Mouse (Mus musculus) T-helper 2 cell (primary cell): ENCODE data around the gene B4galt7.
"Not testable (repeated sequence)": the region's sequence is repeated elsewhere in the genome, so short reads cannot be mapped to it uniquely, and the experiment has no call there.

Experiments used
- in situ Hi-C: fragments of 300-600 bp; cut with MboI, MseI; formaldehyde crosslinking; loops from one replicate; pipeline ENCODE4 v1.15.1; 2025; ENCODE audit warnings: high pct_unique_total_duplicates

The B4galt7 gene

GRCm38 (mm10) chr13:55599566-55600540 lies at the start of gene B4galt7:
Gene B4galt7 (plus strand): TSS chr13:55599896.
- in situ Hi-C loops: loop anchor here (5.0 kb wide), 1 partner anchor 42 kb away; no protein-coding TSS in a partner anchor

GRCm38 (mm10) chr13:55555921-55556320 lies 43.8 kb upstream of the B4galt7 start:
- in situ Hi-C loops: no loop called here

GRCm38 (mm10) chr13:55557499-55557898 lies 42.2 kb upstream of the B4galt7 start:
- in situ Hi-C loops: no loop called here

GRCm38 (mm10) chr13:55563266-55563879 lies 36.3 kb upstream of the B4galt7 start:
- in situ Hi-C loops: no loop called here

GRCm38 (mm10) chr13:55567001-55567400 lies 32.7 kb upstream of the B4galt7 start:
- in situ Hi-C loops: no loop called here

GRCm38 (mm10) chr13:55567949-55568348 lies 31.7 kb upstream of the B4galt7 start:
- in situ Hi-C loops: no loop called here

GRCm38 (mm10) chr13:55568524-55568923 lies 31.2 kb upstream of the B4galt7 start:
- in situ Hi-C loops: not testable (repeated sequence)

GRCm38 (mm10) chr13:55569726-55570285 lies 29.9 kb upstream of the B4galt7 start:
- in situ Hi-C loops: no loop called here

- in situ Hi-C loops: no loop called here
Observed at GRCm38 (mm10) chr13:55570286-55570973, 29.3 kb upstream of the B4galt7 start.

GRCm38 (mm10) chr13:55571027-55571751 lies 28.5 kb upstream of the B4galt7 start, which contains the start of gene Fam193b:
Gene Fam193b (minus strand): TSS chr13:55571120.
- in situ Hi-C loops: no loop called here

GRCm38 (mm10) chr13:55571977-55572376 lies 27.7 kb upstream of the B4galt7 start:
- in situ Hi-C loops: no loop called here

GRCm38 (mm10) chr13:55573432-55573831 lies 26.3 kb upstream of the B4galt7 start, which contains the start of gene Tmed9:
Gene Tmed9 (plus strand): TSS chr13:55573732.
- in situ Hi-C loops: no loop called here

GRCm38 (mm10) chr13:55574321-55574720 lies 25.4 kb upstream of the B4galt7 start:
- in situ Hi-C loops: no loop called here

- in situ Hi-C loops: no loop called here
Observed at GRCm38 (mm10) chr13:55575932-55576331, 23.8 kb upstream of the B4galt7 start.

- in situ Hi-C loops: not testable (repeated sequence)
Observed at GRCm38 (mm10) chr13:55576872-55577271, 22.8 kb upstream of the B4galt7 start.

- in situ Hi-C loops: no loop called here
Observed at GRCm38 (mm10) chr13:55578086-55578485, 21.6 kb upstream of the B4galt7 start.

- in situ Hi-C loops: no loop called here
Observed at GRCm38 (mm10) chr13:55591961-55592490, 7.7 kb upstream of the B4galt7 start.

GRCm38 (mm10) chr13:55592512-55593253 lies 7.0 kb upstream of the B4galt7 start:
- in situ Hi-C loops: no loop called here

- in situ Hi-C loops: no loop called here
Observed at GRCm38 (mm10) chr13:55593254-55593747, 6.4 kb upstream of the B4galt7 start.

GRCm38 (mm10) chr13:55595375-55595774 lies 4.3 kb upstream of the B4galt7 start:
- in situ Hi-C loops: no loop called here
